Mouse (Mus musculus): ENCODE measurements around the gene Pabpn1l.

DNA sequence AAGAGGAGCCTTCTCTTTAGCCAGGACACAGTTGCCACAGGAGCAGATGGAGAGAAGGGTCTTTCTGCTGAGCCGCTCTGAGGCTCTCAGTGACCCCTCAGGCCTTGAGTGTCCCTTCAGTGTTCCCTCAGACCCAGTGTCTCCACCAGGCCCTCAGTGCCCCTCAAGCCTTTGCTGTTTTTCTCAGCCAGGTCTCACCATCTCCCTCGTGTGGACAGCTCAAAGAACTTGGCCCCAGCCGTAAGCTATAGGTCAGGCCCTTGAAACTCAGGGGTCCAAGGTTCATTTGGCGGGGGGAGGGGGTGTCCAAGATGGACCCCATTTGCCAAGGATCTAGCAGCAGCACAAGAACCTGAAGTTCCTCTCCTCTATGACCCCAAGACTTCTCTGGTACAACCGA lies 2.1 kb upstream of the Pabpn1l start:
- TF ChIP-seq CTCF (IDR thresholded peaks at IDR 0.05; ENCODE audit: low read depth, low read length) (no peak), GATA2 (IDR thresholded peaks at IDR 0.05; ENCODE audit: borderline replicate concordance, low read depth, low read length) (no peak), POLR2AphosphoS5 (IDR thresholded peaks at IDR 0.05; ENCODE audit: insufficient replicate concordance, low read depth, low read length) (no peak), TAL1 (conservative IDR thresholded peaks at IDR 0.05; ENCODE audit: low read depth, low read length) (no peak)
